Comparison of ENCODE assay signal across 8 mouse cellular contexts in genomic region chr1:93667760-93668400, GRCm38 (mm10). TPM values are rescaled to one million over a fixed set of nuclear protein-coding genes. Genes with fewer than 3 reads are reported as not detected.
DNase-seq lines count a peak whose midpoint lies in the region; ATAC-seq lines count a peak whose summit lies in the region.

No protein-coding gene starts in this region.

- peak; percentile 61 for ATAC-seq in intestine, embryonic 15.5 days
- ATAC-seq in lung, embryonic 15.5 days (ENCODE audit: borderline replicate concordance, extremely low read depth, low FRiP score, low TSS enrichment): peak; percentile 19; the same call in 1 of the 2 replicates
- ATAC-seq in stomach, embryonic 14.5 days (ENCODE audit: insufficient number of reproducible peaks, insufficient read depth, low FRiP score, low read depth): peak; percentile 48; the same call in 1 of the 2 replicates

- intact Hi-C loops in heart, postnatal 36 days (cut with DNase I): loop anchor here (1.0 to 2.0 kb wide), 2 partner anchors 59 to 135 kb away; partner anchors contain the start of gene Ing5

- peak overlapping the region; percentile 20 for H3K4me3 ChIP-seq in heart, embryonic 10.5 days
- no peak overlapping the region for H3K4me3 ChIP-seq in intestine, embryonic 15.5 days (replicated peaks)
- no peak overlapping the region for H3K4me3 ChIP-seq in lung, embryonic 15.5 days
- no peak overlapping the region for H3K4me3 ChIP-seq in stomach, embryonic 14.5 days (ENCODE audit: low read depth, low read length)

- H3K9ac ChIP-seq in intestine, embryonic 15.5 days: no peak overlapping the region
- H3K9ac ChIP-seq in lung, embryonic 15.5 days: no peak overlapping the region
- H3K9ac ChIP-seq in stomach, embryonic 14.5 days (replicated peaks; ENCODE audit: low read depth, low read length): no peak overlapping the region

- WGBS in heart, embryonic 10.5 days: 16% methylated on average over 13 of the region's 13 CpGs
- 29% methylated on average over 13 of the region's 13 CpGs for WGBS in intestine, embryonic 15.5 days
- WGBS in lung, embryonic 15.5 days: 21% methylated on average over 13 of the region's 13 CpGs
- WGBS in stomach, embryonic 14.5 days: 32% methylated on average over 13 of the region's 13 CpGs

- no peak overlapping the region for H3K4me2 ChIP-seq in intestine, embryonic 15.5 days (replicated peaks)
- peak overlapping the region; percentile 65; the same call in 1 of the 2 replicates for H3K4me2 ChIP-seq in lung, embryonic 15.5 days
- H3K4me2 ChIP-seq in stomach, embryonic 14.5 days (replicated peaks; ENCODE audit: low read depth, low read length): no peak overlapping the region; the same call in 1 of the 2 replicates

- H3K9me3 ChIP-seq in heart, embryonic 10.5 days: no peaks in the 10 kb centered on the region
- no peaks in the 10 kb centered on the region for H3K9me3 ChIP-seq in intestine, embryonic 15.5 days
- no peaks in the 10 kb centered on the region for H3K9me3 ChIP-seq in lung, embryonic 15.5 days
- no peaks in the 10 kb centered on the region for H3K9me3 ChIP-seq in stomach, embryonic 14.5 days (ENCODE audit: control insufficient read depth, low read depth, low read length)

- H3K27me3 ChIP-seq in heart, embryonic 10.5 days (ENCODE audit: insufficient read depth, poor library complexity, severe bottlenecking): no peaks in the 10 kb centered on the region
- no peaks in the 10 kb centered on the region for H3K27me3 ChIP-seq in intestine, embryonic 15.5 days (replicated peaks)
- no peaks in the 10 kb centered on the region for H3K27me3 ChIP-seq in lung, embryonic 15.5 days
- no peaks in the 10 kb centered on the region for H3K27me3 ChIP-seq in stomach, embryonic 14.5 days (ENCODE audit: control insufficient read depth, insufficient read depth, low read length)

- peak; percentile 87 for DNase-seq in heart, embryonic 10.5 days (ENCODE audit: low spot score)
- no peak for DNase-seq in heart, postnatal 36 days
- DNase-seq in adrenal gland, postnatal 10 days: peak; percentile 71
- DNase-seq in urinary bladder, postnatal 10 days (ENCODE audit: low spot score): no peak
- no peak for DNase-seq in cerebellum, postnatal 14 days

- no peaks in the 10 kb centered on the region for H3K36me3 ChIP-seq in heart, embryonic 10.5 days
- H3K36me3 ChIP-seq in intestine, embryonic 15.5 days: no peaks in the 10 kb centered on the region
- H3K36me3 ChIP-seq in lung, embryonic 15.5 days: no peaks in the 10 kb centered on the region
- no peaks in the 10 kb centered on the region for H3K36me3 ChIP-seq in stomach, embryonic 14.5 days (ENCODE audit: control insufficient read depth, insufficient read depth, low read length)

- peaks cover 30% of the 10 kb centered on the region for H3K4me1 ChIP-seq in heart, embryonic 10.5 days
- H3K4me1 ChIP-seq in intestine, embryonic 15.5 days (replicated peaks): peaks cover 10% of the 10 kb centered on the region; the same call in 1 of the 2 replicates
- H3K4me1 ChIP-seq in lung, embryonic 15.5 days: peaks cover 19% of the 10 kb centered on the region
- H3K4me1 ChIP-seq in stomach, embryonic 14.5 days (ENCODE audit: control insufficient read depth, insufficient read depth, low read length): no peaks in the 10 kb centered on the region; the same call in 1 of the 2 replicates

- H3K27ac ChIP-seq in heart, embryonic 10.5 days: peak overlapping the region; percentile 91
- no peak overlapping the region for H3K27ac ChIP-seq in intestine, embryonic 15.5 days
- H3K27ac ChIP-seq in lung, embryonic 15.5 days: peak overlapping the region; percentile 78
- H3K27ac ChIP-seq in stomach, embryonic 14.5 days (ENCODE audit: low read length): no peak overlapping the region

RNA-seq across cellular contexts. Expression of gene Stk25, which starts 9.4 kb away (rescaled TPM):
- 144 and 161 TPM in 2 replicates for polyA plus RNA-seq in heart, embryonic 10.5 days (2016; fragmentation: Nextera tagmentation; extraction: Ambion mirVana)
- 100 to 1,000 TPM in 1 of 2 experiments, 10 to 100 TPM in 1; 98.2 to 103 TPM for total RNA-seq in heart, postnatal 36 days (2021)
- 100 to 1,000 TPM; 112 to 134 TPM for total RNA-seq in adrenal gland, postnatal 10 days (2021)
- polyA plus RNA-seq in intestine, embryonic 15.5 days (2015; fragmentation: Nextera tagmentation; extraction: Ambion mirVana): 143 and 174 TPM in 2 replicates
- polyA plus RNA-seq in lung, embryonic 15.5 days (2015; fragmentation: Nextera tagmentation; extraction: Ambion mirVana): 173 and 177 TPM in 2 replicates
- 171 and 174 TPM in 2 replicates for polyA plus RNA-seq in stomach, embryonic 14.5 days (2014; fragmentation: Nextera tagmentation; extraction: Ambion mirVana)

RNA-seq across cellular contexts. Expression of gene Bok, which starts 17.6 kb away (rescaled TPM):
- 45.7 and 54.9 TPM in 2 replicates for polyA plus RNA-seq in heart, embryonic 10.5 days (2016; fragmentation: Nextera tagmentation; extraction: Ambion mirVana)
- 1 to 10 TPM; 3.3 to 4.1 TPM for total RNA-seq in heart, postnatal 36 days (2021)
- total RNA-seq in adrenal gland, postnatal 10 days (2021): 10 to 100 TPM; 17.4 to 21.0 TPM
- polyA plus RNA-seq in intestine, embryonic 15.5 days (2015; fragmentation: Nextera tagmentation; extraction: Ambion mirVana): 48.3 and 54.9 TPM in 2 replicates
- 87.3 and 89.9 TPM in 2 replicates for polyA plus RNA-seq in lung, embryonic 15.5 days (2015; fragmentation: Nextera tagmentation; extraction: Ambion mirVana)
- polyA plus RNA-seq in stomach, embryonic 14.5 days (2014; fragmentation: Nextera tagmentation; extraction: Ambion mirVana): 54.1 and 58.0 TPM in 2 replicates

Comparison
In these comparisons a context has a peak if more than half of its experiments do, and no peak if none do; other contexts are left out.
1. DNase-seq: peak in heart, embryonic 10.5 days (single experiment) and adrenal gland, postnatal 10 days (single experiment); none in heart, postnatal 36 days (0 of 2), urinary bladder, postnatal 10 days (single experiment) and cerebellum, postnatal 14 days (0 of 2).
2. H3K27ac ChIP-seq: peak in heart, embryonic 10.5 days (single experiment) and lung, embryonic 15.5 days (single experiment); none in intestine, embryonic 15.5 days (single experiment) and stomach, embryonic 14.5 days (single experiment).
3. Peak in every context shown above with its lines, with median percentiles within 50 percentile points of each other: ATAC-seq.